Mouse (Mus musculus) layer of hippocampus, adult 11-12 months (tissue): ENCODE results near the gene Adad1.

Experiments
- DNase-seq: peaks from one replicate; pipeline ENCODE4 v3.0.0; 2022; ENCODE audit warnings: low spot score

Gene Adad1

GRCm38 (mm10) chr3:37169283-37169682, 106.0 kb downstream of the Adad1 start:
- no peak for DNase-seq
